In genomic region chr14:49128544-49129263, GRCm38 (mm10) we compare ENCODE assay signal across 13 mouse cellular contexts.
"Had no signal": no experiment of that assay in that cellular context is flagged by ENCODE, and none has a peak within 500 bp of the region (broad histone marks: within the 10 kb centered on the region; RNA-seq: fewer than 3 reads in every experiment).

No protein-coding gene starts in this region.

- H3K27me3 ChIP-seq: limb, embryonic 15.5 days; liver, embryonic 12.5 days; lung, embryonic 15.5 days; neural tube, embryonic 12.5 days had no signal

- DNase-seq: kidney, adult 18-20 months; kidney, postnatal 10 days; kidney, postnatal 4 days; lung, postnatal 14 days; thymus, adult 2 months; thymus, postnatal 25 days had no signal

- ATAC-seq: liver, embryonic 12.5 days had no signal

- H3K4me1 ChIP-seq: limb, embryonic 15.5 days; liver, embryonic 12.5 days; lung, embryonic 15.5 days; megakaryocyte, embryonic 14.5 days; neural tube, embryonic 12.5 days had no signal

- H3K9ac ChIP-seq: limb, embryonic 15.5 days; liver, embryonic 12.5 days; lung, embryonic 15.5 days; neural tube, embryonic 12.5 days had no signal

- H3K4me3 ChIP-seq: left cerebral cortex, adult 2 months; limb, embryonic 15.5 days; liver, embryonic 12.5 days; lung, embryonic 15.5 days; megakaryocyte, embryonic 14.5 days; neural tube, embryonic 12.5 days had no signal

- H3K27ac ChIP-seq: left cerebral cortex, adult 2 months; limb, embryonic 15.5 days; liver, embryonic 12.5 days; lung, embryonic 15.5 days; macrophage; neural tube, embryonic 12.5 days had no signal

- H3K9me3 ChIP-seq: limb, embryonic 15.5 days; liver, embryonic 12.5 days; lung, embryonic 15.5 days; neural tube, embryonic 12.5 days had no signal

- H3K36me3 ChIP-seq: limb, embryonic 15.5 days; liver, embryonic 12.5 days; lung, embryonic 15.5 days; neural tube, embryonic 12.5 days had no signal

- H3K4me2 ChIP-seq: limb, embryonic 15.5 days; liver, embryonic 12.5 days; lung, embryonic 15.5 days; neural tube, embryonic 12.5 days had no signal
